Mouse (Mus musculus) hematopoietic stem cell, adult 5-6 weeks (primary cell): ENCODE data around the gene Unc93a2. TPM values are rescaled to one million over a fixed set of nuclear protein-coding genes. Genes with fewer than 3 reads are reported as not detected.
A peak's percentile ranks its signal among the peaks of the same experiment; 100 is the strongest.
"Not testable (repeated sequence)": the region's sequence is repeated elsewhere in the genome, so short reads cannot be mapped to it uniquely, and the experiment has no call there.

ENCODE experiments used
- ATAC-seq, 2 experiments: fragments of 125-278 bp in 1 of 2; replicated peaks in 1 of 2; 2 replicates each; pipeline ENCODE4 v1.8.0; 2016 to 2017; ENCODE audit warnings: inconsistent platforms in 2 of 2, mild to moderate bottlenecking in 2 of 2, moderate number of reproducible peaks in 2 of 2, low read depth in 1 of 2, moderate TSS enrichment in 1 of 2; ENCODE audit not compliant: low FRiP score in 2 of 2, poor library complexity in 2 of 2, severe bottlenecking in 2 of 2, insufficient read depth in 1 of 2, low TSS enrichment in 1 of 2
- total RNA-seq: library from RNA; stranded (forward); fragments of 172-1452, 232-1000 nt; gene quantifications from 2 replicates; pipeline ENCODE4 v1.2.3, GENCODE M21; 2017

The Unc93a2 gene
- total RNA-seq, 1 experiment from 2014 or later, result not detected

DNA sequence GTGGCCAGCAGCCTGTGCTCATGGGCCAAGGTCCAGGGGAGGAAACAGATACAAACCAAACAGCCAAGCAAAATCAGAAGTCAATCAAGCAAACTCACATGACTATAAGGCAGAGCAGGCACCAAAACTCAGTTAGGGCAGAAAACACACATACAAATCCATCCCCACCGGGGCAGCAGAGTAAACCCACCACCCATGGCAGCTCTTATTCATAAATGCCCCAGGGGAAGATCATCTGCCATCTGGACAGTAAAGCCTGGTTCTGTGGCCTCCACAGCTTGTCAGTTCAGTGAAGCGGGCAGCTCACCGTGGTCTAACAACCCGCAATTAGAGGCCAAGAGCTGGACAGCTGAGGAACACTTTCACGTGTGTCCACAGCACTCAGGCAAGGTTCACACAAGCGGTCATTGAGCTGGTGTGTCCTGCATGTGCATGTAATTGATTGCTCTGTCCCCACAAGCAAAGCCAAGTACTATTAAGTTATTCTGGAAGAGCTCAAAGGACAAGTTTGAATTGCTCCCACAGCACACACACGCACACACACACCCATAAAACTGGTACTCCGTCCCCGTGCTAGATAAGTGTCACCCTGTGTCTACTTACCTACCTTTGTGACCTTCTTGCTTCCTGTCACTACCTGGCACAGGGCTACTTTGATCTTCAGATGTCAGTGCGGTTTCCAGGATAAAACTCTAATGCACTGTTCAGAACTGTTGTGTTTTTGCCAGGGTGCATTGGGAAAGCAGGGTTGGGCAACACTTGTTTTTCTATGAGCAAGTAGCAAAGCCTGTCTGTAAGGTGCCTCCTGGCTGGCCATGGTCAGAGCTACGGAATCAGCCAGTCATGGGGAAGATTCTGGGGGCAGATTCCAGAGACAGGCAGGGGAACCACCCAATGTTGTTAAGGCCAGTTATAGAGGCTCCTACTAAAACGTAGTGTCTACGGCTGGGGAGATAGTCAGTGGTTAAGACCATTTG lies 1.8 kb downstream of the Unc93a2 start:
- ATAC-seq, result not testable (repeated sequence)

GRCm38 (mm10) chr17:7382711-7383110 lies 2.6 kb downstream of the Unc93a2 start:
- ATAC-seq, result not testable (repeated sequence)

- peak in 1 of 2 experiments; percentile 35; a peak in 1 of 4 replicates for ATAC-seq
These were observed 7.4 kb downstream of the Unc93a2 start for GRCm38 (mm10) chr17:7377907-7378306.

- 0 out of 4 replicates have a peak, but pooled peaks of 1 of the 2 experiments have one; percentile 14 for ATAC-seq
These were observed 8.1 kb downstream of the Unc93a2 start for GRCm38 (mm10) chr17:7376951-7377700.

DNA sequence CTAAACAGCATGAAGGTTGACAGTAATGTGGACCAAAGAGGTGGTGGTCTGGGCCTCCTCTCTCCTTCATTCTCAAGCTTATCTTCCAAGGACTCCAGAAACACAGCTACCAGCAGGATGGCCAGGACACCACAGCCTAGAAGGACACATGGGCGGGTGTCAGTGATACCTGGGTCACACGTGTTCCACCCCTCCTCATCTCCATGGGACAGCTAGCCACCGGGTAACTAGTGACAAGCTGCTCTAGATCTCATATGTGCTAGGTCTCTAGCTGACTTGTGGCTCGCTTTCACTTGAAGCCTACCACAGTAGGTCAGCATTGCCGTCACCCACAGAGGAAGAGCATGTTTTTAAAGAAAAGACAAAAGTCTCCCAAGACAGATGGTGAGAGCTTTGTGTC lies 13.4 kb downstream of the Unc93a2 start, which contains the start of gene Gm49630:
Gm49630 (minus strand) TSS at position 101 of the 400 bp plus-strand sequence.
- ATAC-seq, result not testable (repeated sequence)

DNA sequence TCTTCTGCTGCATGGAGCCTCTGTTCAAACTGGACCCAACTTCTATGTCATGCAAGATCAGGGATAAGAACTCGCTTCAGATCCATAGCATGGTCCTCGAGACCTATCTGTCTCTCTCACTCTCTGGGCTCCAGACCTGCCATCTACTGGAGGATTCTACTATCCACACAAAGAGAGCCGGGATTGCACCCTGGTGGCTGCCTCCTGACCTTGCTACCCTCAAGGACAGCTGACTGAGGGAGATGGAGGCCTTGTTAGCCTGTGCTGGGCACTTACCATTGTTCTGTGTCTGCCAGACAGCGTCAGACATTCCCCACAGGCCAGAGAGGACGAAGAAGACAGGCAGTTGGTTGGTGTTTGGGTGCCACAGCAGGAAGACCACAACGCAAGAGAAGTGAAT lies 15.9 kb downstream of the Unc93a2 start:
- ATAC-seq, result not testable (repeated sequence)

DNA sequence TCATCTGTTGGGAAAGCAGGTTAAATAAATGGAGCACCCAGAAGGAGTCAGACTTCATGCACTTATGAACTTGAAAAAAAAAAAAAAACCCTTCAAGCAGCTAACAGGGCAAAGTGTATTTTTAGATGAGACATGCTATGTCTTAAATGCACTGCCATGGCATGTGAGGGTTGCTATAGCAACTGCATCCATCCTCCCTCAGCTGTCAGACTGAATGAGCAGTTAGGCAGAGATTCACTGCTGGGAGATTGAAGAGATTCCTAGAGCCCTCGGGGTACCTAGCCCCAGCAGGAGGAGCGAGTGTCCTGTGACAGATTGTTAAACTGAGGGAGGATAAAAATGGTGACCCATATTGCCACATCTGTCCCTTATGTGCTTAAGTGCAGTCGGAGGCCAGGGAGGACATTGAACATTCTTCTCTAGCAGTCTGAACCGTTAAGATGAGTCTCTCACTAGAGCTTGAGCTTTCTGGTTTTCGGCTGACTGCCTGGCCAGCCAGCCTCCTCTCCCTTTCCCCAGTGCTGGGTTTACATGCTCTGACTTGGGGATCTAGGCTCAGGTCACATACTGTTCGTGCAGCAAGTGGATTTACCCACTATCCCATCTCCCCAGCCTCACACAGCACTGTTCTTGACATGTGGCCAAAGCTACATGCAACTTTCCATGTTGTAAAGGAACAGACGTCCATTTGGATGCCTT lies 18.4 kb downstream of the Unc93a2 start:
- ATAC-seq, result not testable (repeated sequence)

- ATAC-seq, result not testable (repeated sequence)
These were observed 19.0 kb downstream of the Unc93a2 start for GRCm38 (mm10) chr17:7366265-7366664.

- ATAC-seq, result not testable (repeated sequence)
These were observed 19.6 kb downstream of the Unc93a2 start for GRCm38 (mm10) chr17:7365615-7366014.

DNA sequence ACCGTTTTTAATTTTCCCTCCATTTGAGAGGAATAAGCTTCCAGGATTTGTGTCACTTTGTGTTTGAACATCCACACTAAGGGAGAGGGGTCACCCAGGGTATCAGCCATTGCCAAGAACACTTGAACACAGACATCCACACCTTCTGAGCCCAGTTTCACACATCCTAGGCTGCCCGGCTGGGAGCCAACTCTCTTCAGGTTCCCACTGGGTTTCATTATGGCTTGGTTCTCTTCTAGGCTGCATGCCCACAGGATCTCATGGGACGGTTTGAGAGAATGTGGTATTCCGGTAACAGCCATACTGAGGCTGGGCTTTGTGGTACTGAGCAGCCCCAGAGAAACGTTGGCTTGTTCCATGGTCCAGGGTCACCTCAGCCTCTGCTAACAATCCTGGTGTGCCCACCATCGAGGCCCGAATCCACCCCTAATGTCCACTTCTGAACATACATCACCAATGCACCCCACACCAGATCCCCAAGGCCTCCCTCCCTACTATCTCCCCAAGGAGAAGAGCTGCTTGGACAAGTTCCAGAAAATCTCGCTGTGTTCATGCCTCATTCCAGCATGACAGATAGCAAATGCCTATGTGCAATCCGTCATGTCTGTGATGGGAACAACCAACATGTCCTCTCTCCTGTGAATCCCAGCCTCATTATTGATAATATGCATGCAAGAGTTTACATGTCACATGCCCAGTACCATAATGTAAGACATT lies 24.4 kb downstream of the Unc93a2 start:
- not testable (repeated sequence) for ATAC-seq

DNA sequence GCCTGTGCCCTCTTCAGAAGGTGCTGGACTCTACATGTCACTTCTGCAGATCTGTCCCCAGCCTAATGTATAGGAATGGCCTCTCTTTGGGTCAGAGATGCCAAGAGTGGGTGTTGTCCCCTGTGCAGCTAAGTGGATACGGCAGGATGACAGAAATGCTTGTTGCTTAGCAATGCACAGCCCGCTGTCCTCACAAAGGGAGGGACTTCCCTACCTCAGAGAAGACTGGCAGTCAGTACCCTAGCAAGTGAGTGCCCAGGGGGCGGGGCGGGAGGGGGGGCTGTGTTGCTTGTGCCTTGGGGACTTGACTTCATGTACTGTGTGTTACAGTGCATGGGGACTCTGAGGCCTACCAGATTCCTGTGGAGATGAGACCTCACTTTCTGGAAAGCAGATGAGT lies 25.5 kb downstream of the Unc93a2 start:
- not testable (repeated sequence) for ATAC-seq

DNA sequence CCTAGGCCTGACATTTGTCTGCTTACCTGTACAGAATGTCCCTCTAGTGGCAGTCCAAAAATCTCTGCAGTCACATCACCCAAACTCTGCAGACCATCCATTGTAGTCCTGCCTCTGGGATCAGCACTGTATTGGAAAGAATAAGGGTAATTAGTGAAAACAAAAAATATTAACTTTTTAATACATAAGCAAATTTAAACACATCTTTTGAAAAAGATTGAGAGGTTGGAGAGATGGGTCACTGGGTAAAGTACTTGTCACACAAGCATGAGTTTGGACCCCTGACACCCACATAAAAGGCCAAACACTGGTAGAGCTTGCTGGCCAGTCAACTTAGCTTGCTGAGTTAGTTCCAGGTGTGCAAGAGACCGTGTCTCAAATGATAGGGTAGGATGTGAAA lies 32.7 kb downstream of the Unc93a2 start, which contains the start of gene Ttll2:
Ttll2 (minus strand) TSS at position 101 of the 400 bp plus-strand sequence.
- not testable (repeated sequence) for ATAC-seq

DNA sequence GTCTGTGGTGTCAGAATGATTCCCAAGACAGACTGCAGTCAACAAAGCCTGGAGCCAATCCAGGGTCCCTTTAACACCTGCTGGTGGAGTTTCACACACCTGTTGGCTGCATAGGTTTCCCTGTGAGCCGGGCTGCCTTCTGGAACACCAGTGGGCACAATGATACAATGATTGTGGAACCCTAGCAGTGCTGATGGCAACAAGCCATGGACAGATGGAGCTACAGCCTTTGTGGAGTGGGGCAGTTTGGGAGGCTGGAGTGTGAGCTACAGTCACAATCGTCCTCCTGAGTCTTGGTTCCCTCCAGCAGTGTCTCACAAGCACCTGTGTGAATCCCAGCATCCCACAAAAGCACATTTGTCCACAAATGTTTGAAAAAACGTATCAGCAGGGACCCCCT lies 36.5 kb downstream of the Unc93a2 start:
- not testable (repeated sequence) for ATAC-seq

DNA sequence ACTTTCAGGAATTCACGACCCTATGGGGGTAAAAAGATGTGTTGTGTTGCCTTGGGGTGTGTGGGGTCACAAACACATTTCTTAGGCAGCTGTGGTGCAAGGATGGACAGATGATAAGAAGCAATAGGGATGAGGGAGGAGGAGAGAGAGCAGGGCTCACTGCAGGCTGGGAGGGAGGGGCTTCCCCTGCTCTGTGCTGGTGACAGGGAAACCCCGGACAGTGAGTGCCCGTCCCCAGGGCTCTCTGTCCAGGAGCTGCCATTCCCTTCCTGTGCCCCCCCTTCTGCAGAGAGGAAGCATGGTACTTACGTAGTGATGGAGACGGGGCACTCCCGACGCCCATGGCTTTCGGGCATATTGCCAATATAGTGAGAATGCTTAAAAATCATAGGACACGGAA lies 47.9 kb downstream of the Unc93a2 start:
- not testable (repeated sequence) for ATAC-seq

- peak; percentile 47; a peak in 3 of 4 replicates for ATAC-seq
These were observed 52.5 kb downstream of the Unc93a2 start for GRCm38 (mm10) chr17:7332745-7333144.

DNA sequence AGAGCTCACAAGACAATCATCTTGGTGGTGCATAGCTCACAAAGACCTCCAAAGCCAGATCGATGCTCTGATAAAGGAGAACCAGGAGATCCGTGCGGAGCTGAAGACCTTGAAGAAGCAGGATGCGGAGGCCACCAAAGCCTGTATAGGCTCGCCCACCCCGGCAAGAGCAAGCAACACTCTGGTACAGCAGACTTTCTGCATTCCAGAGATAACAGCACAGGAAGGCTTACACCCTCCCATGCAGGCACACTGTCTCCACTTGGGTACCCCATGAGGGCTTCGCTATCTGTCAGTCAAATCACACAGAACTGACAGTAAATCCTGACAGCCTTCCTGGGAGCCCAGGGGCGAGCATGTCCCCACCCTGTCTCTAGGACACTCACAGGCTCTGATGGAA lies 58.8 kb downstream of the Unc93a2 start:
- not testable (repeated sequence) for ATAC-seq

- not testable (repeated sequence) for ATAC-seq
These were observed 60.9 kb downstream of the Unc93a2 start, which contains the start of gene Tcp10a for GRCm38 (mm10) chr17:7324346-7324745. Gene Tcp10a, plus strand, starts transcription at chr17:7324646.
